In the genomic region with DNA sequence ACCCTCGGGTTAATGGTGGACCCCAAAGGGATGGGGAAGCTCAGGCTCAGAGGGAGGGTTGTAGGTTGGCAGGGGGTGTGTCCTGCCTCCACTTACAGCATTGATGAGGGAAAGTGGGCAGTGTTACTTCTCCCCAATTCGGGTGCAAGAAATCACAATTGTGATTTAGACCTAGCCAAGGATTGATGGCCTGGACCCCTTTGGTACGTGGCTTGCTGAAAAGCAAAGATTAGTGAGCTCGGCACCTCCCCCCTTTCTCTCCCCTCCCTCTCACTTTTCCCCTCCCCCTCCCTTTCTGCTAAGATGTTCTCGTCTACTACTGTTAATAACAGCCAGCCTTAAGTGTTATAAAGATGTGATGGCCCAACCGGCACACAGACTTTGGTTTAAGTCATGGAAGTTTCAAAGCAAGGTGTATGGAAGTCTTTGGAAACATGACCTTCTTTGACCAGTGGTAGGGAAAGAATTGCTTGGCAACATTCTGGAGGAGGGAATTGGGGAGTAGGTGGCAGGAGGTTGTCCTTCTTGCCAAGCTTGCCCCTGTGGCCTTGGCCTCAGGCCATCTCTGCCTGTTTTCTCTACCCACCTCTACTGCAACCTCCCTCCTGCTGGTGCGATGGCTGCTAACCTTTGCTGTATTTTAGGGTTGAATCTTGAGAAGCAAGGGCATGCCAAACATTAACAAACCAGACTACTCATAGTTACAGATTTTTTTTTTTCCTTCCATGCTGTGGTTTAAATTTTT, we compare ENCODE assay signal across 8 mouse cellular contexts. TPM values are rescaled to one million over a fixed set of nuclear protein-coding genes. Genes with fewer than 3 reads are reported as not detected.
DNase-seq lines count a peak whose midpoint lies in the region; ATAC-seq and TF ChIP-seq lines count a peak whose summit lies in the region.

No protein-coding gene starts in this region.

- ATAC-seq in forebrain, embryonic 11.5 days (replicated peaks; ENCODE audit: low FRiP score): peak; percentile 23
- peak; percentile 1; the same call in 1 of the 2 replicates for ATAC-seq in monocyte, adult 5-6 weeks (replicated peaks; ENCODE audit: insufficient number of reproducible peaks, low FRiP score, low TSS enrichment, poor library complexity, severe bottlenecking)

- H3K9me3 ChIP-seq in forebrain, embryonic 11.5 days (ENCODE audit: control insufficient read depth, low read length): no peaks in the 10 kb centered on the region

- peak overlapping the region; percentile 97 for H3K4me3 ChIP-seq in layer of hippocampus, adult 2 months
- peak overlapping the region; percentile 95 for H3K4me3 ChIP-seq in forebrain, embryonic 11.5 days (ENCODE audit: low read depth, low read length)

- no peak for TF ChIP-seq CTCF in layer of hippocampus, adult 2 months (conservative IDR thresholded peaks at IDR 0.05)

- peak overlapping the region; percentile 98 for H3K27ac ChIP-seq in layer of hippocampus, adult 2 months
- peak overlapping the region; percentile 96 for H3K27ac ChIP-seq in forebrain, embryonic 11.5 days (ENCODE audit: low read depth, low read length)

- DNase-seq in layer of hippocampus, adult 2 months (ENCODE audit: low spot score in 2 of 2): no peak
- no peak for DNase-seq in layer of hippocampus, adult 9-11 months
- peak; percentile 46 for DNase-seq in adrenal gland, postnatal 25 days
- no peak for DNase-seq in forebrain, embryonic 11.5 days (ENCODE audit: low spot score)
- peak; percentile 80 for DNase-seq in kidney, postnatal 10 days
- DNase-seq in spleen, adult 18-20 months: no peak
- no peak for DNase-seq in gastrocnemius, postnatal 10 days

- H3K36me3 ChIP-seq in forebrain, embryonic 11.5 days (ENCODE audit: control insufficient read depth, insufficient read depth, low read length): no peaks in the 10 kb centered on the region; the same call in 1 of the 2 replicates

- H3K27me3 ChIP-seq in forebrain, embryonic 11.5 days (ENCODE audit: control insufficient read depth, insufficient read depth, low read length): no peaks in the 10 kb centered on the region

- peak overlapping the region; percentile 94 for H3K9ac ChIP-seq in forebrain, embryonic 11.5 days (ENCODE audit: low read length)

- no peaks in the 10 kb centered on the region; the same call in 1 of the 2 replicates for H3K4me1 ChIP-seq in forebrain, embryonic 11.5 days (replicated peaks; ENCODE audit: control insufficient read depth, insufficient read depth, low read length)

- H3K4me2 ChIP-seq in forebrain, embryonic 11.5 days (ENCODE audit: low read depth, low read length, severe bottlenecking): peak overlapping the region; percentile 68

- 5% methylated on average over 7 of the region's 7 CpGs for WGBS in forebrain, embryonic 11.5 days

RNA-seq across cellular contexts. Expression of a gene that starts 0.9 kb away (rescaled TPM):
- 100 to 1,000 TPM; 192 to 193 TPM for total RNA-seq in layer of hippocampus, adult 2 months (2021)
- 548 and 767 TPM in 2 replicates for total RNA-seq in adrenal gland, postnatal 25 days (2021)
- 389 and 403 TPM in 2 replicates for polyA plus RNA-seq in forebrain, embryonic 11.5 days (2014; fragmentation: Nextera tagmentation; extraction: Ambion mirVana)
- 42.9 to 60.0 TPM (median 53.2 TPM) in 3 replicates for total RNA-seq in monocyte, adult 5-6 weeks (2017)
- 10 to 100 TPM; 52.4 to 57.1 TPM for total RNA-seq in gastrocnemius, postnatal 10 days (2021)

Comparison
In these comparisons a context has a peak if more than half of its experiments do, and no peak if none do; other contexts are left out.
1. DNase-seq: peak in adrenal gland, postnatal 25 days (single experiment) and kidney, postnatal 10 days (single experiment); none in layer of hippocampus, adult 2 months (0 of 2), layer of hippocampus, adult 9-11 months (single experiment), forebrain, embryonic 11.5 days (single experiment), spleen, adult 18-20 months (0 of 2) and gastrocnemius, postnatal 10 days (single experiment).